Mouse (Mus musculus) heart, adult 2 months (tissue): ENCODE measurements around the gene Vps13d. TPM values are rescaled to one million over a fixed set of nuclear protein-coding genes. Genes with fewer than 3 reads are reported as not detected.
A peak's percentile ranks its signal among the peaks of the same experiment; 100 is the strongest.

ENCODE experiments used
- DNase-seq, 2 experiments: peaks; one replicate each; pipeline ENCODE4 v3.0.0; 2021
- H3K27ac ChIP-seq: fragments of 200-600 bp; 2 replicates; pipeline ENCODE4 v1.8.1; 2022
- H3K27me3 ChIP-seq: fragments of 200-500 bp; 2 replicates; pipeline ENCODE4 v1.6.1; 2012; ENCODE audit warnings: mild to moderate bottlenecking, low read length, inconsistent platforms, mixed read lengths; ENCODE audit not compliant: control insufficient read depth, insufficient read depth
- H3K36me3 ChIP-seq: fragments of 200-500 bp; 2 replicates; pipeline ENCODE4 v1.6.1; 2012; ENCODE audit warnings: low read length, inconsistent platforms; ENCODE audit not compliant: control insufficient read depth, insufficient read depth
- H3K4me1 ChIP-seq: fragments of 200-500 bp; 2 replicates; pipeline ENCODE4 v1.6.1; 2011; ENCODE audit warnings: low read length; ENCODE audit not compliant: control insufficient read depth, insufficient read depth
- H3K4me3 ChIP-seq: fragments of 200-600 bp; 2 replicates; pipeline ENCODE4 v1.8.1; 2022
- H3K79me2 ChIP-seq: fragments of 200-500 bp; replicated peaks from 2 replicates; pipeline ENCODE4 v1.6.1; 2012; ENCODE audit warnings: mild to moderate bottlenecking, inconsistent platforms, low read length, moderate library complexity, mixed read lengths; ENCODE audit not compliant: control insufficient read depth, insufficient read depth
- H3K9ac ChIP-seq: fragments of 200-500 bp; 2 replicates; pipeline ENCODE4 v1.6.1; 2012; ENCODE audit warnings: low read depth, mild to moderate bottlenecking, control low read depth, inconsistent platforms, low read length, mixed read lengths
- CTCF ChIP-seq: fragments of 200-600 bp; IDR thresholded peaks from 2 replicates; pipeline ENCODE4 v1.8.1; 2022; ENCODE audit warnings: antibody characterized with exemption, mild to moderate bottlenecking, moderate library complexity
- EP300 ChIP-seq: fragments of 200-500 bp; IDR thresholded peaks from 2 replicates; pipeline ENCODE4 v1.6.1; 2011; ENCODE audit warnings: low read depth, low read length, control low read depth; ENCODE audit not compliant: insufficient read depth
- POLR2A ChIP-seq: fragments of 200-500 bp; IDR thresholded peaks from 2 replicates; pipeline ENCODE4 v1.6.1; 2011; ENCODE audit warnings: mild to moderate bottlenecking, low read depth, low read length, control low read depth; ENCODE audit not compliant: insufficient read depth
- WGBS: fragments of 180-500 bp; shearing (Covaris S2); methylation state at CpG from one replicate; pipeline ENCODE4 v1.1.7; 2018; 5-methylcytosine and 5-hydroxymethylcytosine counted together
- intact Hi-C: fragments of 180-260 bp; cut with DNase I; formaldehyde crosslinking; loops from one replicate; pipeline ENCODE4 v1.15.1; 2025
- polyA plus RNA-seq: library from polyadenylated mRNA; depleted of rRNA; stranded (reverse); fragments of >200 nt; gene quantifications from 2 replicates; pipeline ENCODE4 v1.2.3, GENCODE M21; 2012
- total RNA-seq, 2 experiments: library from RNA; stranded (reverse); gene quantifications; 2 replicates each; pipeline ENCODE4 v1.2.3; 2021

The Vps13d gene
- total and polyA plus RNA-seq, 3 experiments: 24.8 to 77.1 (median 65.8) TPM

DNA sequence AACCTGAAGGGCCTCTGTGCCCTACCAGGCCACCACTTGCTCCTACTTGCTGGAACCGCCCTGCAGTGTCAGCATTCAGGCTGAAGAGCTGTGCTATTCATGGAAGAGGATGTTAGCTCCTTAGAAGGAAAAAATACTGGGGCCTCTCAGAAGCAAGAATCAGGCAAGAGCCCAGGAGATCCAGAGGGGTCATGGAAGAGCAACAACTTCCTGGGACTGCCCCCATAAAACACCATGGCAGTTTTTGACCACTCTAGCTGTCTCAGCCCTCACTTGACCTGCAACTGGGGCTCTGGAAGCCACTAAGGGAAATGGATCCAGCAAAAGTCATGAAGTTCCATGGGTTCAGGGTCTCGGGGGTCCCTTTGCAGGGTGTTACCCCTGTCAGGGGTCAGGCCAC is 20.6 kb upstream of the Vps13d start:
- intact Hi-C loops: loop anchor here (2.0 kb wide), 1 partner anchor 31 kb away; the partner anchor contains the start of gene Tnfrsf1b
- Histone ChIP-seq H3K79me2 (no peaks in the 10 kb centered on the region), H3K27me3 (no peaks in the 10 kb centered on the region), H3K27ac (peak overlapping the region; percentile 47; the same call in 1 of the 2 replicates), H3K4me1 (peaks cover 14% of the 10 kb centered on the region), H3K9ac (no peak overlapping the region), H3K36me3 (no peaks in the 10 kb centered on the region), H3K4me3 (no peak overlapping the region)
- no peak for TF ChIP-seq EP300
- TF ChIP-seq CTCF: no peak
- TF ChIP-seq POLR2A: no peak
- no peak for DNase-seq
- 66% methylated on average over 2 of the region's 2 CpGs for WGBS

- WGBS: 30% methylated on average over 6 of the region's 6 CpGs
- no peaks in the 10 kb centered on the region for H3K79me2 ChIP-seq
- no peaks in the 10 kb centered on the region for H3K27me3 ChIP-seq
- no peak for TF ChIP-seq POLR2A
- no peak for TF ChIP-seq CTCF
- no peak for TF ChIP-seq EP300
- DNase-seq: no peak
- peaks cover 14% of the 10 kb centered on the region for H3K4me1 ChIP-seq
- H3K36me3 ChIP-seq: no peaks in the 10 kb centered on the region
- no peak overlapping the region for H3K4me3 ChIP-seq
- intact Hi-C loops: loop anchor here (1.0 to 2.0 kb wide), 2 partner anchors 32 to 72 kb away; partner anchors contain the start of gene Tnfrsf1b
- H3K27ac ChIP-seq: peak overlapping the region; percentile 47
- H3K9ac ChIP-seq: no peak overlapping the region
Measured at GRCm38 (mm10) chr4:145214786-145215174, 20.0 kb upstream of the Vps13d start.

- peaks cover 16% of the 10 kb centered on the region for H3K4me1 ChIP-seq
- H3K27me3 ChIP-seq: no peaks in the 10 kb centered on the region
- H3K79me2 ChIP-seq: no peaks in the 10 kb centered on the region
- no peak overlapping the region for H3K4me3 ChIP-seq
- 30% methylated on average over 8 of the region's 8 CpGs for WGBS
- peak; percentile 90 to 97 for DNase-seq
- H3K36me3 ChIP-seq: no peaks in the 10 kb centered on the region
- no peak overlapping the region for H3K9ac ChIP-seq
- intact Hi-C loops: loop anchor here (1.0 to 2.0 kb wide), 2 partner anchors 33 to 72 kb away; partner anchors contain the start of gene Tnfrsf1b
- H3K27ac ChIP-seq: peak overlapping the region; percentile 47
- TF ChIP-seq EP300 (peak; percentile 66; the same call in 1 of the 2 replicates), POLR2A (no peak), CTCF (peak; percentile 99)
Measured at GRCm38 (mm10) chr4:145213999-145214785, 19.4 kb upstream of the Vps13d start.

DNA sequence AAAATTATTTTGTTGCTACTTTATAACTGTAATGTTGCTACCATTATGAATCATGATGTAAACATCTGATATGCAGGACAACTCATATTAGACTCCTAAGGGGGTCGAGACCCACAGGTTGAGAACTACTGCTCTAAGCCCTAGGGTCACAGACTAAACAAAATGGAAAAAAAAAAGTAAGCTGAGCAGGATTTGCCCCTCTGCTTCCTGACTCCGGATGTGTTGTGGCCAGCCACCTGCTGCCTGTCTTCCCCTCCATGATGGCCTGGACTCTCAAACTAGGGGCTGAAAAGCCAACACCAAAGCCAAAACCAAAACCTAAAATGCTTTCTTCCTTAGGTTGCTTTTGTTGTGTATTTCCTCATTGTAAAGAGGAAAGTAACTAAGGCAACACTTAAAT is 16.3 kb upstream of the Vps13d start:
- DNase-seq: no peak
- no peak overlapping the region for H3K4me3 ChIP-seq
- H3K9ac ChIP-seq: no peak overlapping the region
- 56% methylated on average over 2 of the region's 2 CpGs for WGBS
- TF ChIP-seq POLR2A (no peak), EP300 (no peak), CTCF (no peak)
- H3K36me3 ChIP-seq: no peaks in the 10 kb centered on the region
- no peaks in the 10 kb centered on the region for H3K27me3 ChIP-seq
- H3K79me2 ChIP-seq: no peaks in the 10 kb centered on the region
- intact Hi-C loops: no loop called here
- peaks cover 17% of the 10 kb centered on the region for H3K4me1 ChIP-seq
- H3K27ac ChIP-seq: no peak overlapping the region

DNA sequence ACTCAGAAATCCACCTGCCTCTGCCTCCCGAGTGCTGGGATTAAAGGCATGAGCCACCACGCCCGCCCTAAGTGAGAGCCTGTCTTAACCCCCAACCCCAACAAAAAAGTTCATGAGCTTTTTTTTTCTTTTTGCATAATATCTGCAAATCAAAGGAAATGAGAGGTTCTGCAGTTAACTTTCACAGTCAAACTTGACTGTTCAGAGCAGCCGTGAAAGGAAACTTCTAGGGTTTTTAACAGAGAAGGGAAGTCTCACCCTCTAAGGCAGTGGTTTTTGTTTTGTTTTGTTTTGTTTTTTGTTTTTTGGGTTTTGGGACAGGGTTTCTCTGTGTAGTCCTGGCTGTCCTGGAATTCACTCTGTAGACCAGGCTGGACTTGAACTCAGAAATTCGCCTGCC is 15.8 kb upstream of the Vps13d start:
- WGBS: 84% methylated on average over 5 of the region's 5 CpGs
- H3K9ac ChIP-seq: no peak overlapping the region
- no peak for TF ChIP-seq CTCF
- TF ChIP-seq POLR2A: no peak
- TF ChIP-seq EP300: no peak
- no peak overlapping the region for H3K4me3 ChIP-seq
- H3K27me3 ChIP-seq: no peaks in the 10 kb centered on the region
- H3K36me3 ChIP-seq: no peaks in the 10 kb centered on the region
- intact Hi-C loops: no loop called here
- H3K27ac ChIP-seq: no peak overlapping the region
- H3K79me2 ChIP-seq: no peaks in the 10 kb centered on the region
- H3K4me1 ChIP-seq: peaks cover 17% of the 10 kb centered on the region
- no peak for DNase-seq

DNA sequence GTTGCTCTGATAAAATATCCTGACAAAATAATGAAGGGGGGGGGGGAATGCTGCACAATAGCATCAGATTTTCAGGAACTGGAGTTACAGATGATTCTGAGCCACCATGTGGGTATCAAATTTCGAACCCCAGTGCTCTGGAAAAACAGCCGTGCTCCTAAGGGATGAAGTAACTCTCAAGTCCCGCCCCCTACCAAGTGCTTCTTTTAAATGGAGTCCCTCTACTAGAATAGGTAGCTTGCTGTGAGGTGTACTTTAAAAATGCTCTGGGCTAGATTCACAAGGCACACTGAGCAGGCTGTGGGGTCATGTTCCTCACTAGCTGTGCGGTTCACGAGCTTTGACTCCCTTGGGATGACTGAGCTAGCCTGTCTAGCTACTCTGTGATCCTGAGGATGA is 14.9 kb upstream of the Vps13d start:
- H3K9ac ChIP-seq: no peak overlapping the region
- intact Hi-C loops: no loop called here
- H3K4me1 ChIP-seq: peaks cover 10% of the 10 kb centered on the region
- no peaks in the 10 kb centered on the region for H3K79me2 ChIP-seq
- no peak overlapping the region for H3K27ac ChIP-seq
- H3K4me3 ChIP-seq: no peak overlapping the region
- DNase-seq: no peak
- 42% methylated on average over 5 of the region's 5 CpGs for WGBS
- no peaks in the 10 kb centered on the region for H3K27me3 ChIP-seq
- no peaks in the 10 kb centered on the region for H3K36me3 ChIP-seq
- no peak for TF ChIP-seq POLR2A
- no peak for TF ChIP-seq CTCF
- TF ChIP-seq EP300: no peak
